Mouse (Mus musculus): ENCODE data around the gene Map3k6. TPM values are rescaled to one million over a fixed set of nuclear protein-coding genes. Genes with fewer than 3 reads are reported as not detected.

Gene Map3k6
- 3.3 TPM for polyA plus RNA-seq (2021)

DNA sequence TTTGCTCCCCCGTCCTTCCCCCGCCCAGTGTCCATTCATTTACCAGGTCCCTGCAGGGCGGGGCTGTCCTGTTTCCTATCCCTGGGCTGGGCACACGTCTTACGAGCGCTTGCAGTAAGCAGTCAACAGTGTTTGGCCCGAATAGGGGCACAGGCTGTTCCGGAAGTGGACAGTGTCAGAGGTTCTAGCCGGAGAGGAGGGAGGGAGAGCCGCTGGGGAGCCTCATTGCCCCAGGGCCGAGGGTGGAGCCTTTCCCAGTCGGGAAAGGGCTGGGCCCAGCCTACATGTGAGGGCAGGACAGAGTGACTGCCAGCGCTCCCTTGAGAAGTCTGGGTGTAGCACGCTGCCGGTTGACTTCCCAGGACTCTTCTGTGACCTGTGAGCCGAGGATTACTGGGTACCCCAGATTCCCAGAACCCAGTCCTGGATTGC, at the start of gene Map3k6:
TSS of gene Map3k6 (plus strand) at position 329 of the 432 bp plus-strand sequence.
- no peak for TF ChIP-seq CTCF (IDR thresholded peaks at IDR 0.05)
- in situ Hi-C loops (cut with MboI; ENCODE audit: low pct_unique_long_range_greater_than_20kb) = no loop called here
- ChIA-PET CTCF (interaction anchor here (1.1 kb wide), 1 partner anchor 31 kb away, joined by 3 read pairs; no protein-coding TSS in a partner anchor), POLR2A (interaction anchor here (0.6 to 1.6 kb wide), 3 partner anchors 14 to 239 kb away, joined by 3 to 4 read pairs (median 3); no protein-coding TSS in a partner anchor)
- H3K27me3 ChIP-seq = no peaks in the 10 kb centered on the region
- ATAC-seq (peak; percentile 31), DNase-seq (ENCODE audit: low read depth, low spot score) (no peak)

DNA sequence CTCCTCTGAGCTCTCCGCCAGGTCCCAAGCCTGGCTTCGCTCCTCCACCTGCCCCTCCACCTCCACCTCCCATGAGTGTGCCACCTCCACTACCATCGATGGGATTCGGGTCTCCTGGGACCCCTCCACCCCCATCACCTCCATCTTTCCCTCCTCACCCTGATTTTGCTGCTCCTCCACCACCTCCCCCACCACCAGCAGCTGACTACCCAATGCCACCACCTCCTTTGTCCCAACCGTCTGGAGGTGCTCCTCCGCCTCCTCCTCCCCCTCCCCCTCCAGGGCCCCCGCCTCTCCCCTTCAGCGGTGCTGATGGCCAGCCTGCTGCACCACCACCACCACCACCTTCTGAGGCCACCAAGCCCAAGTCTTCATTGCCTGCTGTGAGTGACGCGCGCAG, 46.1 kb upstream of the Map3k6 start:
- no peak for TF ChIP-seq CTCF (IDR thresholded peaks at IDR 0.05)
- ATAC-seq = no peak
- no peaks in the 10 kb centered on the region for H3K27me3 ChIP-seq
- in situ Hi-C loops (cut with MboI; ENCODE audit: low pct_unique_long_range_greater_than_20kb) = no loop called here
- ChIA-PET CTCF (no interaction called here), POLR2A (no interaction called here)
- DNase-seq (ENCODE audit: low read depth, low spot score) = no peak

DNA sequence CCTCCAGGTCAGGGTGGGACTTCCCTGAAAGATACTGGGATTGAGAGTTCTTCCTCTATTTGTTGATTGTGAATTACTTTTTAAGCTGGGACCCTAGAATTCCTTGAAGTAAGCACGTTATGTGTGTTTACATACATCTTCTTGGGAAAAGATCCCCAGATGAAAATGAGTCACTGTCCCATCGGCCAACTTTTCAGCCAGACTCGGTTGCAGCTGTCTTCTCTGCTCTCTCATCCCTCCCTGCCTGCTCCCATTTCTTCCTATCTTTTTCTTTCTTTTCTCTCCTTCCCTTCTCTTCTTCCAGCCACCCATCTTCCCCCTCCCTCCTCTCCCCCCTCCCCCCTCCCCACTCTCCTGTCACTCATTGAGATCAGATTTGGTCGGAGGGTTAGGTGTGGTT, 45.6 kb upstream of the Map3k6 start:
- ChIA-PET CTCF (no interaction called here), POLR2A (no interaction called here)
- in situ Hi-C loops (cut with MboI; ENCODE audit: low pct_unique_long_range_greater_than_20kb) = loop anchor here (5.0 kb wide), 1 partner anchor 63 kb away; the partner anchor contains the start of gene Wasf2
- no peaks in the 10 kb centered on the region for H3K27me3 ChIP-seq
- ATAC-seq (no peak), DNase-seq (ENCODE audit: low read depth, low spot score) (no peak)
- TF ChIP-seq CTCF (IDR thresholded peaks at IDR 0.05) = no peak

DNA sequence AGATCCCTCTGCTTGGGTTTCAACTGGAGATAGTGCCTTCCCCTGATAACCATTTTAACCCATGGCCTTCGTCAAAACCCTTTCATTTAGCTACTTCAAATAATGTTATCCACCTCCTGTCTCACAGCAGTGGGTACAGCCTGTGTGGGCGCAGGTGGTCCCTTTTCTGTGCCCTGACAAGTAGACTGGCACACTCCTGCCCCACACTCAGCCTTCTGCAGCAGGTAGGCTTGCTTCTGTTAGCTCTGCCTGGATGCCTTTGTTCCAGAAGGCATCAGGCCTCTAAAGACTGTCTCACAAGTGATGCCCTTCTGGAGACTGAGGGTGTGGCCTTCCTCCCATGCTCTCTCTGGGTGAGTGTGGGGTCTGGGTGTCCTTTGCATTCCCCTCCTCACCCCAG, 44.5 kb upstream of the Map3k6 start:
- in situ Hi-C loops (cut with MboI; ENCODE audit: low pct_unique_long_range_greater_than_20kb) = loop anchor here (5.0 kb wide), 1 partner anchor 64 kb away; the partner anchor contains the start of gene Wasf2
- CTCF ChIA-PET = no interaction called here

DNA sequence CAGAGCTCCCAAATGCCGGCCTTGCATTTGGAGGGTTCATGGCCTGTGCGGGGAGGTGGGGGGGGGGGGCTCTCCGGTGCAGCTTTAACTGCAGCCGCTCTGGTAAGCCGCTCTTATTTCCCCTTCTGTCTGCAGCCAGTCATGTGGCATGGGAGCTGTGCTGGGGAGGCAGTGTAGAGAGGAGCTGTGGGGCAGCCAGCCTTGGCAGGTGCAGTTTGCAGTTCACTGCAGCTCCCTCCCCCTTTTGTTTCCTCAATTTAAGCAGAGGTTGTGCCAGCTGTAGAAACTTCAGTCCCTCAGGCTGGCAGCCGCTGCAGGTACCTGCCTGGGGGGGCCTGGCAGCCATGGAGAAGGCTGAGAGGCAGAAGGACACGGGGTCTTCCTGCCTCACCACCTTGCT, 43.8 kb upstream of the Map3k6 start:
- TF ChIP-seq CTCF (IDR thresholded peaks at IDR 0.05) = no peak
- DNase-seq (ENCODE audit: low read depth, low spot score) (no peak), ATAC-seq (no peak)
- in situ Hi-C loops (cut with MboI; ENCODE audit: low pct_unique_long_range_greater_than_20kb) = loop anchor here (5.0 kb wide), 1 partner anchor 65 kb away; the partner anchor contains the start of gene Wasf2
- ChIA-PET POLR2A (no interaction called here), CTCF (no interaction called here)
- no peaks in the 10 kb centered on the region for H3K27me3 ChIP-seq

More for the DNA sequence above, 44.5 kb upstream of the Map3k6 start:
- DNase-seq (ENCODE audit: low read depth, low spot score) = no peak
- no peak for ATAC-seq
- H3K27me3 ChIP-seq = no peaks in the 10 kb centered on the region
- POLR2A ChIA-PET = no interaction called here
- TF ChIP-seq CTCF (IDR thresholded peaks at IDR 0.05) = no peak

DNA sequence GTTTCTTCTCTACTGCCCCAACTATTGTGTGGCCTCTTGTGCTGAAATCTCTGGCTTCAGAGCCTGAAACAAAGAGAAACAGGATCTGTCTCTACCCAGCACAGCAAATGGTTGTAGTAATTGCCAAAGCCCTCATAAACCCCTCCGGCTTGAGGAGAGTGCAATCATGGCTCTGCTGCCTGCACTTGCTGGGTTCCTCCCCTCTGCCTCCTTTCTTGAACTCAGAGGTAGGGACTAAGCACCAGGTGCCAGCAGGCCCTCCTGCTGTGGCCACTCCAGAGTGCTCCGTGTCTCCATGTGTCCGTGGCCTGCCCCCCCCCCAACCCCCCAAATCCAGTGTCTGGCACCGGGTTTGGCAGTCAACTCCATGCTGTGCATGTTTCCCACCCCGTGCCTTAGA, 43.3 kb upstream of the Map3k6 start:
- in situ Hi-C loops (cut with MboI; ENCODE audit: low pct_unique_long_range_greater_than_20kb) = loop anchor here (5.0 kb wide), 1 partner anchor 65 kb away; the partner anchor contains the start of gene Wasf2
- ChIA-PET POLR2A (no interaction called here), CTCF (no interaction called here)
- no peaks in the 10 kb centered on the region for H3K27me3 ChIP-seq
- no peak for ATAC-seq
- DNase-seq (ENCODE audit: low read depth, low spot score) = no peak
- no peak for TF ChIP-seq CTCF (IDR thresholded peaks at IDR 0.05)

DNA sequence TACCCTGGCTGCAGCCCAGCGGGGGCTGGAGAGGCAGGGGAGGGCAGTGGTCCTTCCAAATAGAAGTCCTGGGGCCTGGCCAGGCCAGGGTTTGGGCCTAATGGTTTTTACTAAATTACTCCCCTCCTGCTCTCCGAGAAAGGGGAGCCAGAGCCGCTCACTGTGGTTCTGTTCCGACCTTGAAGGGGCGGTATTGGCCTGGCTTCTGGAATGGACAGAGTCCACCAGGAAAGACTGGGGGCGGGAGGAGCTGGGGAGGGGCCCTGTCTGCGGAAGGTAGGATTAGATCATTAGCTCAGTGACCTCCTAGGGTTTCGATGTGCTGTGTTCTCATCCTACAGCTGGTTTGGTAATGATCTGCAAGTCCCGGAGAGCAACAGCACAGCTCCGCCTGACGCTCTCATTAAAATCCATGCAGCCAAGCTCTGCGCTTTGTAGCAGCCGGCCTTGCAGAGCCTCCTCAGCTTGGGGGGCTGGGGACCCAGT, 42.8 kb upstream of the Map3k6 start:
- CTCF ChIA-PET = no interaction called here
- POLR2A ChIA-PET = interaction anchor here (0.7 kb wide), 1 partner anchor 11 kb away, joined by 5 read pairs; no protein-coding TSS in a partner anchor
- ATAC-seq (no peak), DNase-seq (ENCODE audit: low read depth, low spot score) (no peak)
- no peak for TF ChIP-seq CTCF (IDR thresholded peaks at IDR 0.05)
- in situ Hi-C loops (cut with MboI; ENCODE audit: low pct_unique_long_range_greater_than_20kb) = loop anchor here (5.0 kb wide), 1 partner anchor 66 kb away; the partner anchor contains the start of gene Wasf2
- H3K27me3 ChIP-seq = no peaks in the 10 kb centered on the region

DNA sequence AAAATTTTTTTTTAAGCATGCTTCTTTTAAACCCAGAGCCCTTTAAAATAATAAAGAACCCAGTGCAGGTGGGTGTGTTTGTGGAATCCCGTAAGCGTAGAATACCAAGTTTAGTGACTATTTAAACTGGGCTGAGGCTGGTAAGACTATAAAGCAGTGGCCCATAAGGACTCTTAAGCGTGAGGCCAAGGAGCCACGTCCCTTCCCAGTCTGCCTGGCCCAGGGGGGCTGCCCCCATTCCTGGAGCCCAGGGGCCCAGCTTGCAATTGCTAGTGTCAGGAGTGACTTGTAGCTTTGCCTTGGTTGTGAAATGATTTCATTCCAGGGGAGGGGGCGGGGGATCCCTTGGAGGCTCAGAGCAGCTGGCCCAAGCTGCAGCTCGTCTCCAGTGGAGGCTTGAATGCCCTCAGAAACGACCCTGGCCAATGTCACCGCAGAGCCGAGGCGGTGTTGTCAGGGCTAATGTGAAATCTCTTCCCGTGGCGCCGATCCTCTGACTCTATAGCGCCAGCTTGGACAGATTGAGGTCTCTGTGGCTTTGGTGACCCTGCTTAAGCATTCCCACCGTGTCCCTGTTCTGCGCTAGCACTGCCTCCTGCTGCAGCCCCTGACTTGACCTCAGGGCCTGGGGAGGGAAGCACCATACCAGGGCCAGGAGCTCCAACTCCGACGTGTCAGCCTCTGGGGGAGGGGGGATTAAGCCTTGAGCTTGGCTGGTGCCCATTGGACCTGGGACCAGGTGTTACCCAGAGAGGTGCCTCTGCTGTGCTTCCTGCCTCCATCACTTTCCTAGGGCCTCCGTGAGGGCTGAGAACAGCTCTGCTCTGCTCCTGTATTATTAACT, 42.1 kb upstream of the Map3k6 start:
- CTCF ChIA-PET = interaction anchor here (2.8 kb wide), 1 partner anchor 189 kb away, joined by 10 read pairs; no protein-coding TSS in a partner anchor
- no peaks in the 10 kb centered on the region for H3K27me3 ChIP-seq
- ATAC-seq = no peak
- no peak for TF ChIP-seq CTCF (IDR thresholded peaks at IDR 0.05)
- no peak for DNase-seq (ENCODE audit: low read depth, low spot score)
- POLR2A ChIA-PET = interaction anchor here (0.7 kb wide), 1 partner anchor 12 kb away, joined by 5 read pairs; no protein-coding TSS in a partner anchor
- in situ Hi-C loops (cut with MboI; ENCODE audit: low pct_unique_long_range_greater_than_20kb) = loop anchor here (5.0 kb wide), 1 partner anchor 66 kb away; the partner anchor contains the start of gene Wasf2

DNA sequence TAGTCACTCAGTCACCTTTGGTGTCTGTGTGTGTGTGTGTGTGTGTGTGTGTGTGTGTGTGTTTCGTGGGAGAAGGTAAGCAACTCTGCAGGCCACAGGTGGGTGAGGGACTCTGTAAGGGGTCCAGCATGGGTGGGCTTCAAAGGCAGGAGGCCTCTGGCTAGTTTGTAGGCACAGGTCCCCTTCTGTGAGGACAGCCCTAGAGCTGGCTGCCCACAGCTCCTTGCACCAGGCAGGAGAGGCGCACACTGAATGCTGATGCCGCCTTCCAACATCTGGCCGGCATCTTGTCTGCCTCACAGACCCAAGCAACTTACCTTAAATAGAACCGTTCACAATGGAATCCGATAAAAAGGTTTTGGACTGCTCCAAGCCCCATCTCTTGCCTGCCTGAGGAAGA, 40.9 kb upstream of the Map3k6 start:
- no peak for TF ChIP-seq CTCF (IDR thresholded peaks at IDR 0.05)
- DNase-seq (ENCODE audit: low read depth, low spot score) = no peak
- H3K27me3 ChIP-seq = no peaks in the 10 kb centered on the region
- in situ Hi-C loops (cut with MboI; ENCODE audit: low pct_unique_long_range_greater_than_20kb) = loop anchor here (5.0 kb wide), 1 partner anchor 67 kb away; the partner anchor contains the start of gene Wasf2
- ChIA-PET POLR2A (no interaction called here), CTCF (interaction anchor here (2.8 kb wide), 1 partner anchor 190 kb away, joined by 10 read pairs; no protein-coding TSS in a partner anchor)
- ATAC-seq = no peak

DNA sequence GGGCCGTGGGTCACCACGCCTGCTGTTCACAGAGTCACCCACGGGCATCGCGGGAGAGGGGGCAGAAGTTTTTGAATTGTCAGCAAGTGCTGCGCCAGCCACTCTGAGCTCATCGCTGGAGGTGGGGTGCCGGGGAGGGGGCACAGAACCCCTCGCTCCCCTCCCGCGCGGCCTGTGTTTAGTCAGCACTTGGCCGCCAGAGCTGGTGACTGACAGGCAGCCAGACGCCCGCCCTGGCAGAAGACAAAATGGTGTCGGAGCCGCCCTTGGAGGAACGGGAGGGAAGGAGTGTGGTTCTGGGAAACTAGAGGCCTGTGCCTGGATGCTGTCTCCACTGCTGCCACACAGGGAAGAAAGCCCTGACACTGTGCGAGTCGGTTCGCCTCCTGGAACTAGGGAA, 40.3 kb upstream of the Map3k6 start:
- TF ChIP-seq CTCF (IDR thresholded peaks at IDR 0.05) = no peak
- DNase-seq (ENCODE audit: low read depth, low spot score) (no peak), ATAC-seq (no peak)
- in situ Hi-C loops (cut with MboI; ENCODE audit: low pct_unique_long_range_greater_than_20kb) = no loop called here
- CTCF ChIA-PET = interaction anchor here (1.1 to 2.8 kb wide), 3 partner anchors 81 to 191 kb away, joined by 3 to 10 read pairs (median 3); no protein-coding TSS in a partner anchor
- POLR2A ChIA-PET = no interaction called here
- H3K27me3 ChIP-seq = no peaks in the 10 kb centered on the region
